8 mouse cellular contexts compared by ENCODE assay signal in the genomic region with DNA sequence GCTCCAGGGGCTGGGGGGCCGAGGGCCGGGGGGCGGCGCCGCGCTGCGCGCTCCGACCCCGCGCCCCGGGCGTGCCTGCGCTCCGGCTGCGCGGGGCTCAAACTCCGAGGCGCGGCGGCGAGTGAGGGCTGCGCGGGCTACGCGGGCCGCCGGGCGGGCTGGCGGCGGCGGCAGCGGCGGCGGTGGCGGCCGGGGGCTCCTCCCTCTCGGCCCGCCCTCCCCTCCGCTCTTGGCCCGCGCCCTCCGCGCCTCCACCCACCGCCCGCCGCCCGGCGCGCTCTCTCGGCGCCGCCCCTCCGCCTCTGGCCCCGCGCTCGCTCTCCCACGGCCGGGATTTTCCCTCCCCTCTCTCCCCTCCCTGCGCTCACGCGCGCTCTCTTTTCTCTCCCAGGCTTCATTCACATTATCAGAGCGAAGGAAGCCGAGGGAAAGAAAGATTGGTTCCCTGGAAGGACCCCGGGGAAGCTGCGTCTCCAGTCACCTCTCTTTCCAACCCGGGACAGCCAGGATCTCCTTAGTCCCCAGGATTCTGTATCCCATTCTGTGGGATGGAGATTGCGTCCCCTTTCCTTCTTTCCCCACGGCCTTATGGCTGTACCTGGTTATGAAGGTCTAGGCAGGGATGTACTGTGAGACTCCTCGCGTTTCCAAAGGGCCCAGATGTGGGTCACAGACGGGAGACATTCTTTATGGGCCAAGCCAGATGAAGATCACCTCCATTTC. TPM values are rescaled to one million over a fixed set of nuclear protein-coding genes. Genes with fewer than 3 reads are reported as not detected.
DNase-seq lines count a peak whose midpoint lies in the region; ATAC-seq and TF ChIP-seq lines count a peak whose summit lies in the region.

A gene (minus strand): TSS at position 11 of the 723 bp plus-strand sequence.

- H3K27me3 ChIP-seq in hindbrain, embryonic 16.5 days (replicated peaks; ENCODE audit: control insufficient read depth, insufficient read depth, low read length), result no peaks in the 10 kb centered on the region
- peaks cover 18% of the 10 kb centered on the region for H3K27me3 ChIP-seq in liver, adult 2 months (ENCODE audit: control insufficient read depth, insufficient read depth, low read length)

- no peak for TF ChIP-seq POLR2A in liver, adult 2 months (IDR thresholded peaks at IDR 0.05; ENCODE audit: extremely low read depth, insufficient read depth, low read length)

- no peaks in the 10 kb centered on the region for H3K9me3 ChIP-seq in hindbrain, embryonic 16.5 days (ENCODE audit: control insufficient read depth, low read length)

- no peak for TF ChIP-seq CTCF in liver, adult 2 months (IDR thresholded peaks at IDR 0.05; ENCODE audit: low read depth, low read length)

- H3K27ac ChIP-seq in hindbrain, embryonic 16.5 days (ENCODE audit: low read depth, low read length), result peak within 1 kb of the TSS; percentile 96
- H3K27ac ChIP-seq in liver, adult 2 months (replicated peaks; ENCODE audit: insufficient read depth, low read depth, low read length), result no peak within 1 kb of the TSS

- peaks cover 3% of the 10 kb centered on the region; the same call in 1 of the 2 replicates for H3K36me3 ChIP-seq in hindbrain, embryonic 16.5 days (ENCODE audit: control insufficient read depth, insufficient read depth, low read length)
- H3K36me3 ChIP-seq in liver, adult 2 months (ENCODE audit: control insufficient read depth, insufficient read depth, low read length), result no peaks in the 10 kb centered on the region

- 0% methylated on average over 20 of the region's 73 CpGs for WGBS in hindbrain, embryonic 16.5 days
- 16% methylated on average over 46 of the region's 73 CpGs for WGBS in liver, adult 2 months

- ATAC-seq in hindbrain, embryonic 16.5 days, result peak; percentile 55

- H3K4me1 ChIP-seq in hindbrain, embryonic 16.5 days (ENCODE audit: control insufficient read depth, insufficient read depth, low read depth, low read length), result peaks cover 40% of the 10 kb centered on the region
- no peaks in the 10 kb centered on the region for H3K4me1 ChIP-seq in liver, adult 2 months (ENCODE audit: control insufficient read depth, insufficient read depth, low read length)

- H3K9ac ChIP-seq in hindbrain, embryonic 16.5 days (ENCODE audit: low read depth, low read length), result peak within 1 kb of the TSS; percentile 90
- H3K9ac ChIP-seq in liver, adult 2 months (ENCODE audit: low read depth, low read length), result no peak within 1 kb of the TSS

- peak within 1 kb of the TSS; percentile 77 for H3K4me2 ChIP-seq in hindbrain, embryonic 16.5 days (ENCODE audit: low read length)

- DNase-seq in cerebellum, postnatal 4 days (ENCODE audit: low spot score in 2 of 2), result peak; percentile 42 to 52
- DNase-seq in cerebellum, adult 9-10 months, result no peak
- DNase-seq in urinary bladder, postnatal 14 days (ENCODE audit: low spot score), result peak; percentile 22
- no peak for DNase-seq in urinary bladder, adult 18-20 months (ENCODE audit: low spot score in 2 of 2)
- DNase-seq in liver, adult 2 months (ENCODE audit: extremely low read depth, low read depth, low spot score), result no peak
- peak; percentile 77 to 84 for DNase-seq in right cerebral cortex, postnatal 10 days (ENCODE audit: low spot score in 2 of 2)
- no peak for DNase-seq in c-Kit-positive CD71-positive TER-119-positive erythroid progenitor cells, embryonic 14.5 days (ENCODE audit: low spot score)

- H3K79me2 ChIP-seq in liver, adult 2 months (ENCODE audit: control insufficient read depth, insufficient read depth, low read length), result no peaks in the 10 kb centered on the region

- H3K4me3 ChIP-seq in hindbrain, embryonic 16.5 days (ENCODE audit: low read length), result peak within 1 kb of the TSS; percentile 74
- H3K4me3 ChIP-seq in liver, adult 2 months (ENCODE audit: insufficient read depth, low read depth, low read length), result peak within 1 kb of the TSS; percentile 8; the same call in 1 of the 2 replicates

RNA-seq across cellular contexts. Expression of the gene that starts here (rescaled TPM):
- polyA plus RNA-seq in hindbrain, embryonic 16.5 days (2015; fragmentation: Nextera tagmentation; extraction: Ambion mirVana), result 46.0 and 48.2 TPM in 2 replicates
- not detected in 2 replicates for total RNA-seq in liver, adult 2 months (2014; rRNA removed)
- polyA plus RNA-seq in liver, adult 2 months (2012; rRNA removed), result not detected in 2 replicates

Comparison
In these comparisons a context has a peak if more than half of its experiments do, and no peak if none do; other contexts are left out.
1. RNA of the gene that starts here (polyA plus RNA-seq): 46.0 to 48.2 TPM in hindbrain, embryonic 16.5 days; not detected in liver, adult 2 months; every median in the first group is over 10 times any median in the second.
2. DNase-seq: peak in cerebellum, postnatal 4 days (2 of 2), urinary bladder, postnatal 14 days (single experiment) and right cerebral cortex, postnatal 10 days (2 of 2); none in cerebellum, adult 9-10 months (single experiment), urinary bladder, adult 18-20 months (0 of 2), liver, adult 2 months (single experiment) and c-Kit-positive CD71-positive TER-119-positive erythroid progenitor cells, embryonic 14.5 days (single experiment).